Mouse (Mus musculus) ES-E14 (cell line): ENCODE measurements around the gene Arhgap23.

Experiments
- CHD2 ChIP-seq: IDR thresholded peaks from 2 replicates; pipeline ENCODE4 v1.6.1; 2014; ENCODE audit warnings: mild to moderate bottlenecking, low read depth, low read length, inconsistent platforms
- HCFC1 ChIP-seq: IDR thresholded peaks from 2 replicates; pipeline ENCODE4 v1.6.1; 2012; ENCODE audit warnings: low read length, inconsistent platforms, borderline replicate concordance; ENCODE audit not compliant: insufficient read depth
- MAFK ChIP-seq: IDR thresholded peaks from 2 replicates; pipeline ENCODE4 v1.6.1; 2014; ENCODE audit warnings: mild to moderate bottlenecking, low read depth, low read length, inconsistent platforms; ENCODE audit not compliant: insufficient read depth
- ZC3H11A ChIP-seq: IDR thresholded peaks from 2 replicates; pipeline ENCODE4 v1.6.1; 2012; ENCODE audit warnings: low read depth, mild to moderate bottlenecking, inconsistent platforms, low read length, borderline replicate concordance
- ZNF384 ChIP-seq: IDR thresholded peaks from 2 replicates; pipeline ENCODE4 v1.6.1; 2012; ENCODE audit warnings: low read depth, low read length, inconsistent platforms

DNA sequence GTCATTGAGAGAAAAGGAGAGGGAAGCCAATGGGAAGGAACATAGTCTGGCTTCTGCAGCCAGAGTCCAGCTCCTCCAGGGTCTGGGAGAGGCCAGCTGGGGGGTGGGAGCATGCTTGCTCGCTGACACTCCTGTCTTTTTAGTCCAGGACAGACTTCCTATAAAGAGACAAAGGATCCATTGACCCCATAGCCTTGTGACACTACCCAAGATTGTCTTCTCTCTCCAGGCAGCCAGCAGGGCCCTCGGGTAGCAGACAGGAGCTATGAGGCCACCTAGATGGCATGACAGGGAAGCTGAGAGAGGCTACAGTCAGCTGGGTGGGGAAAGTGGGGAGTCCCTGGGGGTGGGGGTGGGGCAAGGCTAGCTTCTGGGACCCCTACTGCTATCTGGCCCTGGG, 12.6 kb upstream of the Arhgap23 start:
- TF ChIP-seq ZNF384 (no peak), MAFK (no peak), CHD2 (no peak), ZC3H11A (no peak), HCFC1 (no peak)
